ENCODE assay signal across 8 mouse cellular contexts in genomic region chr8:110130537-110130936, GRCm38 (mm10). TPM values are rescaled to one million over a fixed set of nuclear protein-coding genes. Genes with fewer than 3 reads are reported as not detected.
DNase-seq lines count a peak whose midpoint lies in the region; ATAC-seq and TF ChIP-seq lines count a peak whose summit lies in the region.

No protein-coding gene starts in this region.

- H3K27ac ChIP-seq in liver, embryonic 12.5 days: no peak overlapping the region
- no peak overlapping the region for H3K27ac ChIP-seq in stomach, postnatal 0 days (replicated peaks)

- no peaks in the 10 kb centered on the region for H3K9me3 ChIP-seq in liver, embryonic 12.5 days (replicated peaks)
- H3K9me3 ChIP-seq in stomach, postnatal 0 days (ENCODE audit: control insufficient read depth, low read length): no peaks in the 10 kb centered on the region

- no peaks in the 10 kb centered on the region for H3K36me3 ChIP-seq in liver, embryonic 12.5 days
- no peaks in the 10 kb centered on the region for H3K36me3 ChIP-seq in stomach, postnatal 0 days (ENCODE audit: control insufficient read depth, insufficient read depth, low read length)

- no peak overlapping the region for H3K4me3 ChIP-seq in liver, embryonic 12.5 days
- no peak overlapping the region for H3K4me3 ChIP-seq in stomach, postnatal 0 days (ENCODE audit: low read depth, low read length)

- no peak overlapping the region for H3K9ac ChIP-seq in liver, embryonic 12.5 days
- no peak overlapping the region for H3K9ac ChIP-seq in stomach, postnatal 0 days (ENCODE audit: low read length)

- intact Hi-C loops in left cerebral cortex, postnatal 4 days (cut with DNase I): no loop called here

- ATAC-seq in liver, embryonic 12.5 days: no peak
- peak; percentile 90 for ATAC-seq in common myeloid progenitor, adult 5-6 weeks (replicated peaks; ENCODE audit: low read depth, poor library complexity, severe bottlenecking)
- ATAC-seq in stomach, postnatal 0 days (ENCODE audit: low FRiP score, low TSS enrichment): peak; percentile 92

- no peaks in the 10 kb centered on the region for H3K4me1 ChIP-seq in liver, embryonic 12.5 days
- H3K4me1 ChIP-seq in stomach, postnatal 0 days (replicated peaks; ENCODE audit: control insufficient read depth, insufficient read depth): no peaks in the 10 kb centered on the region

- TF ChIP-seq CTCF in stomach, postnatal 0 days (IDR thresholded peaks at IDR 0.05; ENCODE audit: low read depth): peak; percentile 89

- no peaks in the 10 kb centered on the region for H3K27me3 ChIP-seq in liver, embryonic 12.5 days (replicated peaks)
- no peaks in the 10 kb centered on the region for H3K27me3 ChIP-seq in stomach, postnatal 0 days (ENCODE audit: control insufficient read depth, insufficient read depth, low read length)

- no peak overlapping the region for H3K4me2 ChIP-seq in liver, embryonic 12.5 days
- H3K4me2 ChIP-seq in stomach, postnatal 0 days (replicated peaks; ENCODE audit: low read depth): no peak overlapping the region

- WGBS in liver, embryonic 12.5 days (ENCODE audit: insufficient replicate concordance): 15% methylated on average over 13 of the region's 13 CpGs
- 15% methylated on average over 13 of the region's 13 CpGs for WGBS in stomach, postnatal 0 days

- peak; percentile 73 for DNase-seq in liver
- peak; percentile 81 for DNase-seq in gastrocnemius, postnatal 10 days
- peak; percentile 47 to 78 for DNase-seq in kidney, adult 8-10 months
- DNase-seq in left cerebral cortex, postnatal 4 days: peak; percentile 86
- peak; percentile 41 for DNase-seq in naive thymus-derived CD4-positive, alpha-beta T cell, adult 2 months (ENCODE audit: low read depth)
- DNase-seq in stomach, postnatal 0 days (ENCODE audit: low spot score): peak; percentile 87

- no peak for TF ChIP-seq EP300 in stomach, postnatal 0 days (optimal IDR thresholded peaks at IDR 0.05)

RNA-seq across cellular contexts. Expression of gene Gm17720, which starts 28.0 kb away (rescaled TPM):
- polyA plus RNA-seq in liver, embryonic 12.5 days (2016; fragmentation: Nextera tagmentation; extraction: Ambion mirVana): not detected in 2 replicates
- not detected in 2 replicates for total RNA-seq in common myeloid progenitor, adult 5-6 weeks (2017)
- total RNA-seq in gastrocnemius, postnatal 10 days (2021): not detected
- not detected for total RNA-seq in left cerebral cortex, postnatal 4 days (2021)
- not detected in 2 replicates for polyA plus RNA-seq in stomach, postnatal 0 days (2015; fragmentation: Nextera tagmentation; extraction: Ambion mirVana)

RNA-seq across cellular contexts. Expression of gene Gm21964, which starts 29.5 kb away (rescaled TPM):
- polyA plus RNA-seq in liver, embryonic 12.5 days (2016; fragmentation: Nextera tagmentation; extraction: Ambion mirVana): not detected in 2 replicates
- not detected in 2 replicates for total RNA-seq in common myeloid progenitor, adult 5-6 weeks (2017)
- not detected for total RNA-seq in gastrocnemius, postnatal 10 days (2021)
- total RNA-seq in left cerebral cortex, postnatal 4 days (2021): not detected
- not detected in 2 replicates for polyA plus RNA-seq in stomach, postnatal 0 days (2015; fragmentation: Nextera tagmentation; extraction: Ambion mirVana)

RNA-seq across cellular contexts. Expression of gene Calb2, which starts 37.5 kb away (rescaled TPM):
- polyA plus RNA-seq in liver, embryonic 12.5 days (2016; fragmentation: Nextera tagmentation; extraction: Ambion mirVana): 0.08 TPM in 1 of 2 replicates, not detected in the other
- total RNA-seq in common myeloid progenitor, adult 5-6 weeks (2017): not detected in 2 replicates
- total RNA-seq in gastrocnemius, postnatal 10 days (2021): under 1 TPM; 0.38 to 0.65 TPM
- total RNA-seq in left cerebral cortex, postnatal 4 days (2021): 10 to 100 TPM; 25.8 to 44.1 TPM
- polyA plus RNA-seq in stomach, postnatal 0 days (2015; fragmentation: Nextera tagmentation; extraction: Ambion mirVana): 0.17 and 0.19 TPM in 2 replicates

RNA-seq across cellular contexts. Expression of gene Zfp612, which starts 51.0 kb away (rescaled TPM):
- 1.2 and 1.3 TPM in 2 replicates for polyA plus RNA-seq in liver, embryonic 12.5 days (2016; fragmentation: Nextera tagmentation; extraction: Ambion mirVana)
- total RNA-seq in common myeloid progenitor, adult 5-6 weeks (2017): 0.18 and 0.34 TPM in 2 replicates
- total RNA-seq in gastrocnemius, postnatal 10 days (2021): 1 to 10 TPM; 6.1 to 8.2 TPM
- 10 to 100 TPM; 16.4 to 17.3 TPM for total RNA-seq in left cerebral cortex, postnatal 4 days (2021)
- 2.4 and 2.5 TPM in 2 replicates for polyA plus RNA-seq in stomach, postnatal 0 days (2015; fragmentation: Nextera tagmentation; extraction: Ambion mirVana)

Comparison
In these comparisons a context has a peak if more than half of its experiments do, and no peak if none do; other contexts are left out.
1. RNA of gene Calb2, which starts 37.5 kb away (total RNA-seq): 25.8 to 44.1 TPM in left cerebral cortex, postnatal 4 days; 0.38 to 0.65 TPM in gastrocnemius, postnatal 10 days and not detected in common myeloid progenitor, adult 5-6 weeks; every median in the first group is over 10 times any median in the second.
2. Peak in every context shown above with its lines, with median percentiles within 50 percentile points of each other: DNase-seq.